Mouse (Mus musculus) mesoderm, embryonic 11.5 days (tissue): Measurements from ENCODE around the gene Nexmif.
"Not testable (repeated sequence)": the region's sequence is repeated elsewhere in the genome, so short reads cannot be mapped to it uniquely, and the experiment has no call there.

Experiments used
- DNase-seq: peaks from one replicate; pipeline ENCODE4 v3.0.0-alpha.2; 2012; ENCODE audit warnings: low read depth, low spot score

The Nexmif gene

GRCm38 (mm10) chrX:104200736-104201591 is at the start of gene Nexmif:
Gene Nexmif (minus strand): TSS chrX:104201185.
- DNase-seq, result peak; percentile 23

- no peak for DNase-seq
Measured at GRCm38 (mm10) chrX:104208701-104209100, 7.7 kb upstream of the Nexmif start.

- DNase-seq, result no peak
Measured at GRCm38 (mm10) chrX:104201592-104202139, 681 bp upstream of the Nexmif start.

- peak; percentile 10 for DNase-seq
Measured at GRCm38 (mm10) chrX:104200388-104200735, 623 bp downstream of the Nexmif start.

DNA sequence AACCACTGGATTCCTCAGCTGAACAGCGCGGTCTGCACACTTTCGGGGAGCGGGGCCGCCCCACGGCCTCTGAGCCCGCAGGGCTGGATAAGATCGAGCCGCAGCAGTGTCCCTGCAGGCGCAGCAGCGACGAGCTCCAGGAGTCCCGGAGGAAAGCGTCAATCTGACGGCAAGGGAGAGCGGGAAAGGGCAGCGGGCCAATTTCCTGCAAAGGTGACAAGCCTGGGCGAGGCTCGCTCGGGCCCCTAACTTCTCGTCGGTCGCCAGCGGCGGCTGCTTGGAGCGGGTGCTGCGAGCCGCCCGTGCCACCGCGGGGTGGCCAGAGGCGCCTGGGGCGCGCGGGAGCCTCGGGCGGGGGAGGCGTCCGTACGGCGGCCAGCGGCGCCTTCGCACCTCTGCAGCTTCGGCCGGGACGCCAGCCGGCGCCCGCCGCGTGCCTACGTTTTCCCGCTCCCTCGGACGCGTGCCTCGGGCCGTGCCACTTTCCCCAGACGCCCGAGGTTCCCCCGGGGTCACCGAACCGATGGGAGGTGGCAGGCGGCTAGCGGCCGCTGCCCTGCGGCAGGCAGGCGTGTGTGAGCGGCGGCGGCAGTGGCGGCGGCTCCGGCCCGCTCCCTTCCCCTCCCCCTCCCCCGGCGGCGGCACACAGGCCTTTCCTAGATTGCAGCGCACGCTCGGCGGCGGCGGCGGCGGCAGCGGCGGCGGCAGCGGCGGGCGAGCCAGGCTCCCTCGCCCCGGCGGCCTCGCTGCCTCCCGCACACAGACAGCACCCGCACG is 1.2 kb downstream of the Nexmif start:
- peak; percentile 30 for DNase-seq

GRCm38 (mm10) chrX:104199070-104199469 is 1.9 kb downstream of the Nexmif start:
- no peak for DNase-seq

DNA sequence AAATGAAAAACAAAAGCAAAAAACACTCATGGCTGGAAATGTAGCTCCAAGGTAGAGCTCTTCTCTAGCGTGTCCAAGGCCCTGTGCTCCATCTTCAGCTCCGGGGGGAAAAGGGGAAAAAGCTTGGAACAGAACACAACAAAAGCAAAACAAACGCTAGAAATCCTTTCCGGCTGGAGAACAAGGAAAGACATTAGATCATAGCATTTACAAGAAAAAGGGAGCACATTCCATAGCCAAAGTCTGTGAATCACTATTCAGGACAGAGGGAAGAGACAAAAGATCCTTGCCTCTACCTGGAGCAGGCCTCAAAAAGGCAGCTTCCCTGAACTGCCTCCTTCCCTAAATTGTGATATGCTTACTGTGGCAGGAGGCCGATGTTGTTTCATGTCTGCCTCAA is 4.4 kb downstream of the Nexmif start:
- no peak for DNase-seq

DNA sequence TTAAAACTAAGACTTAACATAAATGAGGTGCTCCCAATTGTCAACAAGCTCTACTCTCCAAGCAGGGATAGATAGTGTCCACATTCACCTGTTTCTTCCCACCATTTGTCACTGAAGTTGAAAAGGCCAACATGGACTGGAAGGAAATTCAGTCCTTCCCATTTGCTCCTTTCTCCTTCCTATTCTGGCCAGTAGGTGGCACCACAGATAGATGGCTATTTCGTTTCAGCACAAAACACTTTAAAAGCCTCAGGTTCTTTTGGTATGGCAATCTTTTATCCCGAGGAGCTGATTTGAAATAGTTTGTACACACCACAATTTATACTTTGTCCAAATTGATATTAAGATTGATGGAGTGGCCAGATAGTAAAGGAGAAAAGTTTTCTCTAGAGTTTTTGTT is 21.7 kb downstream of the Nexmif start:
- DNase-seq, result peak; percentile 34

DNA sequence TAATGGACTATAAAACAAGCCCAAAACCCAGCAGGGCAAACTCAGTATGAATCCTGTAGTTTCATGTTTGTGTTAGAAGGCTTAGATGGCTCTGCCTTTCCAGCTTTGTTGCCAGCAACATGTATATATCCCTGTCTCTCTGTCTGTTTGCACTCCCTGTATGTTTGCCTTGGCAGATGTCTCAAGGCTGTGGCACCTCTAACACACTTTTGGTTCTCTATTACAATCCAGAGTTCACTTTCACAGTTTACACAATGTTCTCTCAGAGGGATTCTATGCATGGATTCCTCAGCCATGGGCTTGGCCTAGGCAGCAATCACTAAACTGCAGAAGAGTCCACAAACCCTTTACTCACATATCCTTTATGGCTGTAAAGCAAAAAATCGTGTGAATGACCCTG is 50.9 kb downstream of the Nexmif start:
- DNase-seq, result no peak

DNA sequence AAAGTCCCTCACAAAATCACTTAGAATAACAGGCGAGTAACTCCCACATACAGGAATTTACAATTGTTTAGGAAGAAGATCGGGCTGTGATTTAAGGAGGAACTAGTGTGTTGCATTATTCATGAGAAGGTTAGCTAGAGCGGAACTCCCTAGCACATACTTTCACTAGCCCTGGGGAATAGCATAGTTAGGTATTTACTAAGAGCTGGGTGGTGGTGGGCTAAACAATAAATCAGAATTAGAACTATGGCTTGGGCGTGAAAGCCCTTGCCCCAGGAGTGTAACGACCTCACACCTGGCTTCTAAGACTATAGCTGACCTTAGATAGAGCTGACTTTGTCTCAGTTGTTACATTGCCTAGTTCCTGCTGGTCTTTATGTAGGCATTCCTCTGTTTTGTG is 85.7 kb downstream of the Nexmif start:
- not testable (repeated sequence) for DNase-seq

DNA sequence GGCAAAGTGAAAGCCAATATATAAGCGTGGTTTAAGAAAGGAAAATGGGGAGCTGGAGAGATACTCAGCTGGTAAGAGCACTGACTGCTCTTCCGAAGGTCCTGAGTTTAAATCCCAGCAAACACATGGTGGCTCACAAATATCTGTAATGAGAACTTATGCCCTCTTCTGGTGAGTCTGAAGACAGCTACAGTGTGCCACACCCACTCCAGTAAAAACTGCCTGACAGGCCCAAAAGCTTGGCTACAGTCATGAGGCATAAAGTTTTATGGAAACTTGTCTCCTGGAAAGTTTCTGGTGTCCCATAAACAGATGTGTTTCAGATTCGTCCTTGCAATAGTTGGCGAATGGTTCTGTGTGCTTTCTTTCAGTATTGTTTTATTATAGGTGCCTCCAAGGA is 86.4 kb downstream of the Nexmif start:
- DNase-seq, result no peak

GRCm38 (mm10) chrX:104054848-104055247 is 146.1 kb downstream of the Nexmif start:
- DNase-seq, result no peak

- DNase-seq, result no peak
Measured at GRCm38 (mm10) chrX:104040276-104040675, 160.7 kb downstream of the Nexmif start.

DNA sequence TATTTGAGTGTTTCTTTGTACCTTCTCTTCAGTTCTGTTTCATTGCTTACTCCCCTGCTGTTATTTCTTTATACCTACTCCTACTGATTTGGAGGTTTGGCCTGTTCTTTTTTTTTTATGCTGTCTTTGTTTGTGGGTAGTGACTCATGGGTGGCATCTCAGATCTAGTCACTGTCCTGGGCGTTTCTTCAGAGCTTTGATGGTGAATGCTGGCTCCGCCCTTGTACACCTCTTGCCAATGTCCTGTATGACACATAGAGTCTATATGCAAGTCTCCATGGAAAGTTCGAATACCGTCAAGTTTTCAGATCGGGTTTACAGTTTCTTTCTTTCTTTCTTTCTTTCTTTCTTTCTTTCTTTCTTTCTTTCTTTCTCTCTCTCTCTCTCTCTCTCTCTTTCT is 167.1 kb downstream of the Nexmif start:
- no peak for DNase-seq

GRCm38 (mm10) chrX:104032756-104033155 is 168.2 kb downstream of the Nexmif start:
- no peak for DNase-seq
